Mouse (Mus musculus) spleen, adult 10 weeks (tissue): ENCODE measurements around the gene Gfod1. TPM values are rescaled to one million over a fixed set of nuclear protein-coding genes. Genes with fewer than 3 reads are reported as not detected.

Experiments
- polyA plus RNA-seq: library from polyadenylated mRNA; stranded (reverse); fragments of 350-450 nt; fragmentation: Illumina TruSeq; extraction: RNeasy Lipid Tissue Mini Kit (QIAGEN cat#74804); gene quantifications from one replicate; pipeline ENCODE4 v1.2.3, GENCODE M21; 2015; ENCODE audit warnings: low replicate concordance; ENCODE audit not compliant: insufficient read depth

The Gfod1 gene
- 4.5 TPM for polyA plus RNA-seq

DNA sequence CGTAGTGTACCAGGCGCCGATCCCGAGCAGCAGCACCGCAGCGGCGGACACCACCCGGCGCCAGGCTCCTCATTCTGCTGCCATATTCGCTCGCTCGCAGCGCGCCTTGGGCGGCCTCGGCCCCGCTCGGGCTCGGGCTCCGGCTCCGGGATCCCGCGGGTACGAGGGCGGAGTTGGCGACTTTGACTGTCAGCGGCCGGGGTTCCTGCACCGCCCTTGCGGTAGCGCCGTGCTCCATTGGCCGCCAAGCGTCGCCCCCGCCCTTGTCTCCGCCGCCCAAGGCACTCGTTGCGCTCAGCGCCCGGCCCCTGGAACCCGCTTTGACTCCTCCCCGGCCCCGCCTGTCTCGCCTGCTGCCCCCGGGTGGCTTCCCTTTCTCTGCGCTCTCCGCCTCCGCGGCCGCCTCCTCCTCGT, at the start of gene Gfod1:
Gene Gfod1 (minus strand): TSS at position 155 of the 414 bp plus-strand sequence.

DNA sequence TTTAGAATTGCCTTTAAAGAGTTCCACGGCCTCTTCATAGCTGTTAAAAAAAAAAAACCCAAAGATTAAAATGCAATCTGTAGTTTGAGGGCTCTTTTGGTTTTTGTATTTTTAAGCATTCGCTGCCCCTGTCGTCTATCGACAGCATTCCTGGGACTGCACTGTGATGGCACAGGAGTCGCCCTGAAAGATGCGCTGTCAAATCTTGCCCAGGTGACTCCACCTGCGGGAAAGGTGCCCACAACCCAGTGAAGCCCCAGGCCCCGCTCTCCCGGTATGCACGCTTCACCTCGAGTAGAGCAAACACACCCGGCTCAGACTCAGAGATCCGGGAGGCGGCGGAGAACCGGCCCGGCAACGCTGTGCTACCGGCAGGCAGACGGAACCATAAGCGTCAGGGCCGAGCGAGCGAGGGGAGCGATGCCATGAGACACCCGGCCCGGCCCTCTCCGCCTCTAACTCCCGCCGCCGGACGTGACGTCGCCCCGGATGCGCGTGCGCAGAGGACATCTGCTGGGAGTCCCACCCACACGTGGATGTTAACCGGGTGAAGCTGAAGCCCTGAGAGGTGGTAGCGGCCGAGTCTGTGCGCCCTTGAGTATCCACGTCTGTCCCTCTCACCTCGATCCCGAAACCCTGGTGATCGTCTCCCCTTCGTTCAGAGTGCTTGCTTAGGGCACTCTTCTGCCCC, 132.8 kb downstream of the Gfod1 start, which contains the start of gene Tbc1d7:
Gene Tbc1d7 (minus strand): TSS at position 482 of the 691 bp plus-strand sequence.

Other genes starting within 250 kb of the Gfod1 start
- gene Tbc1d7, start 132.7 kb downstream of the Gfod1 start, polyA plus RNA-seq: 8.7 TPM
- 9.4 TPM for gene Sirt5, start 61.3 kb upstream of the Gfod1 start, polyA plus RNA-seq
- gene Nol7, start 94.2 kb upstream of the Gfod1 start, polyA plus RNA-seq: 305 TPM
- gene Ranbp9, start 177.1 kb upstream of the Gfod1 start, polyA plus RNA-seq: 94.8 TPM